Mouse (Mus musculus) neural tube, embryonic 14.5 days (tissue): ENCODE data around the gene Crb3. TPM values are rescaled to one million over a fixed set of nuclear protein-coding genes. Genes with fewer than 3 reads are reported as not detected.
A peak's percentile ranks its signal among the peaks of the same experiment; 100 is the strongest.

ENCODE experiments used
- ATAC-seq: fragments of 200-750 bp; cut with Nextera tagmentation; 2 replicates; pipeline ENCODE4 v1.8.0; 2017; ENCODE audit warnings: low read depth, mild to moderate bottlenecking, moderate TSS enrichment, moderate library complexity
- H3K27ac ChIP-seq: fragments of 300-500 bp; sonication (generic); 2 replicates; pipeline ENCODE4 v1.5.1; 2014; ENCODE audit warnings: low read depth, mild to moderate bottlenecking, control low read depth, low read length, moderate library complexity, mixed read lengths
- H3K27me3 ChIP-seq: fragments of 300-500 bp; sonication (generic); 2 replicates; pipeline ENCODE4 v1.6.1; 2014; ENCODE audit warnings: low read length; ENCODE audit not compliant: control insufficient read depth, insufficient read depth
- H3K36me3 ChIP-seq: fragments of 300-500 bp; sonication (generic); 2 replicates; pipeline ENCODE4 v1.6.1; 2014; ENCODE audit warnings: low read length, mixed read lengths; ENCODE audit not compliant: control insufficient read depth, insufficient read depth
- H3K4me1 ChIP-seq: fragments of 300-500 bp; sonication (generic); 2 replicates; pipeline ENCODE4 v1.6.1; 2014; ENCODE audit warnings: low read length; ENCODE audit not compliant: control insufficient read depth, insufficient read depth
- H3K4me2 ChIP-seq: fragments of 300-500 bp; sonication (generic); 2 replicates; pipeline ENCODE4 v1.6.1; 2014; ENCODE audit warnings: mild to moderate bottlenecking, low read depth, low read length, control low read depth
- H3K4me3 ChIP-seq: fragments of 300-500 bp; sonication (generic); 2 replicates; pipeline ENCODE4 v1.5.1; 2014; ENCODE audit warnings: low read depth, low read length, control low read depth, mixed read lengths
- H3K9ac ChIP-seq: fragments of 300-500 bp; sonication (generic); replicated peaks from 2 replicates; pipeline ENCODE4 v1.6.1; 2014; ENCODE audit warnings: low read depth, mild to moderate bottlenecking, control low read depth, low read length, mixed read lengths
- H3K9me3 ChIP-seq: fragments of 300-500 bp; sonication (generic); 2 replicates; pipeline ENCODE4 v1.6.1; 2016; ENCODE audit warnings: low read length; ENCODE audit not compliant: control insufficient read depth
- WGBS: fragments of 180-500 bp; shearing (Covaris S2); extraction: QIAGEN DNeasy Blood & Tissue Kit; methylation state at CpG from one replicate; pipeline ENCODE4 v1.1.7; 2014; 5-methylcytosine and 5-hydroxymethylcytosine counted together
- polyA plus RNA-seq: library from polyadenylated mRNA; unstranded; fragments of >200 nt; fragmentation: Nextera tagmentation; extraction: Ambion mirVana; gene quantifications from 2 replicates; pipeline ENCODE4 v1.2.1, GENCODE M21; 2014

The Crb3 gene
- polyA plus RNA-seq, 1 experiment from 2014 or later, result 1.1 TPM

GRCm38 (mm10) chr17:57095855-57096622 lies 37.1 kb downstream of the Crb3 start:
- Histone ChIP-seq H3K4me2 (peak overlapping the region; percentile 28), H3K27ac (no peak overlapping the region), H3K36me3 (no peaks in the 10 kb centered on the region), H3K4me1 (no peaks in the 10 kb centered on the region), H3K4me3 (0 out of 2 replicates have a peak overlapping the region, but pooled peaks have one; percentile 4), H3K9ac (no peak overlapping the region), H3K27me3 (no peaks in the 10 kb centered on the region), H3K9me3 (no peaks in the 10 kb centered on the region)
- peak; percentile 71 for ATAC-seq
- 1% methylated on average over 17 of the region's 19 CpGs for WGBS

- H3K4me1 ChIP-seq, result no peaks in the 10 kb centered on the region
- H3K27ac ChIP-seq, result no peak overlapping the region
- H3K27me3 ChIP-seq, result no peaks in the 10 kb centered on the region
- WGBS, result 2% methylated on average over 11 of the region's 11 CpGs
- peak; percentile 83 for ATAC-seq
- H3K9me3 ChIP-seq, result no peaks in the 10 kb centered on the region
- no peaks in the 10 kb centered on the region for H3K36me3 ChIP-seq
- 0 out of 2 replicates have a peak overlapping the region, but pooled peaks have one; percentile 4 for H3K4me3 ChIP-seq
- no peak overlapping the region for H3K9ac ChIP-seq
- H3K4me2 ChIP-seq, result peak overlapping the region; percentile 28
Observed at GRCm38 (mm10) chr17:57096623-57096920, 37.7 kb downstream of the Crb3 start.

- H3K27me3 ChIP-seq, result no peaks in the 10 kb centered on the region
- no peak overlapping the region for H3K4me2 ChIP-seq
- no peak for ATAC-seq
- no peaks in the 10 kb centered on the region for H3K36me3 ChIP-seq
- H3K27ac ChIP-seq, result no peak overlapping the region
- H3K4me1 ChIP-seq, result no peaks in the 10 kb centered on the region
- no peaks in the 10 kb centered on the region for H3K9me3 ChIP-seq
- 85% methylated on average over 5 of the region's 5 CpGs for WGBS
- no peak overlapping the region for H3K4me3 ChIP-seq
- no peak overlapping the region for H3K9ac ChIP-seq
Observed at GRCm38 (mm10) chr17:57098321-57098720, 39.4 kb downstream of the Crb3 start.

GRCm38 (mm10) chr17:57099629-57100325 lies 40.9 kb downstream of the Crb3 start:
- H3K4me2 ChIP-seq, result no peak overlapping the region
- no peaks in the 10 kb centered on the region for H3K9me3 ChIP-seq
- no peak for ATAC-seq
- H3K27ac ChIP-seq, result no peak overlapping the region
- peaks cover 4% of the 10 kb centered on the region; the same call in 1 of the 2 replicates for H3K4me1 ChIP-seq
- WGBS, result 9% methylated on average over 10 of the region's 10 CpGs
- no peak overlapping the region for H3K4me3 ChIP-seq
- no peaks in the 10 kb centered on the region for H3K27me3 ChIP-seq
- H3K36me3 ChIP-seq, result no peaks in the 10 kb centered on the region
- H3K9ac ChIP-seq, result no peak overlapping the region

- Histone ChIP-seq H3K4me2 (no peak overlapping the region), H3K9me3 (no peaks in the 10 kb centered on the region), H3K9ac (no peak overlapping the region), H3K36me3 (no peaks in the 10 kb centered on the region), H3K4me3 (no peak overlapping the region), H3K4me1 (peaks cover 5% of the 10 kb centered on the region; the same call in 1 of the 2 replicates), H3K27me3 (no peaks in the 10 kb centered on the region), H3K27ac (no peak overlapping the region)
- ATAC-seq, result no peak
- WGBS, result 86% methylated on average over 2 of the region's 2 CpGs
Observed at GRCm38 (mm10) chr17:57102276-57102675, 43.4 kb downstream of the Crb3 start.

GRCm38 (mm10) chr17:57104496-57104895 lies 45.6 kb downstream of the Crb3 start:
- Histone ChIP-seq H3K27me3 (no peaks in the 10 kb centered on the region), H3K9ac (no peak overlapping the region; the same call in 1 of the 2 replicates), H3K9me3 (no peaks in the 10 kb centered on the region), H3K4me3 (peak overlapping the region; percentile 59), H3K4me2 (peak overlapping the region; percentile 87; the same call in 1 of the 2 replicates), H3K36me3 (no peaks in the 10 kb centered on the region), H3K27ac (no peak overlapping the region), H3K4me1 (peaks cover 5% of the 10 kb centered on the region; the same call in 1 of the 2 replicates)
- WGBS, result 43% methylated on average over 4 of the region's 4 CpGs
- ATAC-seq, result no peak

GRCm38 (mm10) chr17:57105181-57106034 lies 46.5 kb downstream of the Crb3 start, which contains the start of gene Tnfsf9:
Gene Tnfsf9 (plus strand): TSS chr17:57105325.
- H3K9me3 ChIP-seq, result no peaks in the 10 kb centered on the region
- peaks cover 5% of the 10 kb centered on the region; the same call in 1 of the 2 replicates for H3K4me1 ChIP-seq
- H3K36me3 ChIP-seq, result no peaks in the 10 kb centered on the region
- peak within 1 kb of the TSS; percentile 65 for H3K9ac ChIP-seq
- peak within 1 kb of the TSS; percentile 59 for H3K4me3 ChIP-seq
- ATAC-seq, result peak; percentile 84
- H3K27me3 ChIP-seq, result no peaks in the 10 kb centered on the region
- WGBS, result under 1% methylated on average over 46 of the region's 61 CpGs
- H3K27ac ChIP-seq, result peak within 1 kb of the TSS; percentile 22; the same call in 1 of the 2 replicates
- H3K4me2 ChIP-seq, result peak within 1 kb of the TSS; percentile 87

GRCm38 (mm10) chr17:57106035-57106368 lies 47.1 kb downstream of the Crb3 start:
- H3K27ac ChIP-seq, result no peak overlapping the region
- peaks cover 5% of the 10 kb centered on the region; the same call in 1 of the 2 replicates for H3K4me1 ChIP-seq
- peak overlapping the region; percentile 87 for H3K4me2 ChIP-seq
- H3K4me3 ChIP-seq, result peak overlapping the region; percentile 59
- no peaks in the 10 kb centered on the region for H3K27me3 ChIP-seq
- no peaks in the 10 kb centered on the region for H3K9me3 ChIP-seq
- ATAC-seq, result no peak
- peak overlapping the region; percentile 65 for H3K9ac ChIP-seq
- no peaks in the 10 kb centered on the region for H3K36me3 ChIP-seq
- WGBS, result 1% methylated on average over 9 of the region's 9 CpGs
